Mouse (Mus musculus) C2C12 (cell line): ENCODE data around the gene Mrps18b. TPM values are rescaled to one million over a fixed set of nuclear protein-coding genes. Genes with fewer than 3 reads are reported as not detected.

Source experiments
- H3K27me3 ChIP-seq: one replicate; pipeline ENCODE4 v1.6.1; 2011; ENCODE audit not compliant: control insufficient read depth, insufficient read depth, insufficient read length
- H3K36me3 ChIP-seq: one replicate; pipeline ENCODE4 v1.6.1; 2011; ENCODE audit not compliant: control insufficient read depth, insufficient read depth
- H3K4me3 ChIP-seq: one replicate; pipeline ENCODE4 v1.5.1; 2011; ENCODE audit warnings: mild to moderate bottlenecking, control low read depth; ENCODE audit not compliant: poor library complexity, insufficient read depth, severe bottlenecking
- H3K79me2 ChIP-seq: one replicate; pipeline ENCODE4 v1.6.1; 2011; ENCODE audit not compliant: control insufficient read depth, insufficient read depth
- H3K79me3 ChIP-seq: one replicate; pipeline ENCODE4 v1.6.1; 2011; ENCODE audit warnings: low read depth, control low read depth
- H3ac ChIP-seq: one replicate; pipeline ENCODE3; 2011; ENCODE audit warnings: low read depth; ENCODE audit not compliant: control insufficient read depth, insufficient read length
- CEBPB ChIP-seq: IDR thresholded peaks from one replicate; pipeline ENCODE4 v1.6.1; 2011; ENCODE audit warnings: low read depth, mild to moderate bottlenecking, control low read depth, moderate library complexity
- CTCF ChIP-seq: IDR thresholded peaks from one replicate; pipeline ENCODE4 v1.5.1; 2011; ENCODE audit not compliant: control insufficient read depth, insufficient read depth, insufficient read length
- FOSL1 ChIP-seq: IDR thresholded peaks from one replicate; pipeline ENCODE4 v1.8.0; 2011; ENCODE audit warnings: mild to moderate bottlenecking, low read length; ENCODE audit not compliant: poor library complexity, insufficient read depth, severe bottlenecking
- MAX ChIP-seq: IDR thresholded peaks from one replicate; pipeline ENCODE4 v1.6.1; 2011; ENCODE audit warnings: mild to moderate bottlenecking, control low read depth
- MYOD1 ChIP-seq: IDR thresholded peaks from one replicate; pipeline ENCODE4 v1.6.1; 2011; ENCODE audit warnings: low read depth; ENCODE audit not compliant: control insufficient read depth, insufficient read length
- MYOG ChIP-seq: IDR thresholded peaks from one replicate; pipeline ENCODE4 v1.6.1; 2011; ENCODE audit not compliant: control insufficient read depth, insufficient read length; ENCODE audit errors: extremely low read depth
- USF1 ChIP-seq: IDR thresholded peaks from one replicate; pipeline ENCODE4 v1.6.1; 2011; ENCODE audit warnings: low read depth, mild to moderate bottlenecking, control low read depth, moderate library complexity
- polyA plus RNA-seq: library from polyadenylated mRNA; unstranded; fragments of >200 nt; fragmentation: generic; extraction: Trizol; gene quantifications from one replicate; pipeline ENCODE4 v1.2.1, GENCODE M21; 2012; ENCODE audit warnings: missing spikeins

Mrps18b gene
- polyA plus RNA-seq, 1 experiment: 153 TPM

- no peak overlapping the region for H3K4me3 ChIP-seq
These were observed 3.7 kb upstream of the Mrps18b start for GRCm38 (mm10) chr17:35919864-35920301.

GRCm38 (mm10) chr17:35919060-35919715 is 3.0 kb upstream of the Mrps18b start:
- peak overlapping the region; percentile 25 for H3ac ChIP-seq
- no peaks in the 10 kb centered on the region for H3K27me3 ChIP-seq
- H3K79me3 ChIP-seq: peaks cover 49% of the 10 kb centered on the region
- peak overlapping the region; percentile 88 for H3K4me3 ChIP-seq
- TF ChIP-seq MYOD1 (peak; percentile 37), FOSL1 (no peak), USF1 (no peak), MYOG (no peak), MAX (no peak), CEBPB (peak; percentile 80), CTCF (no peak)
- H3K79me2 ChIP-seq: peaks cover 71% of the 10 kb centered on the region
- H3K36me3 ChIP-seq: peaks cover 64% of the 10 kb centered on the region

More at GRCm38 (mm10) chr17:35919864-35920301, 3.7 kb upstream of the Mrps18b start:
- Histone ChIP-seq H3K79me3 (peaks cover 43% of the 10 kb centered on the region), H3K27me3 (no peaks in the 10 kb centered on the region), H3K36me3 (peaks cover 65% of the 10 kb centered on the region), H3ac (no peak overlapping the region), H3K79me2 (peaks cover 64% of the 10 kb centered on the region)
- TF ChIP-seq CEBPB: no peak

GRCm38 (mm10) chr17:35918276-35919059 is 2.3 kb upstream of the Mrps18b start:
- H3ac ChIP-seq: peak overlapping the region; percentile 67
- H3K79me3 ChIP-seq: peaks cover 52% of the 10 kb centered on the region
- H3K27me3 ChIP-seq: no peaks in the 10 kb centered on the region
- peaks cover 78% of the 10 kb centered on the region for H3K79me2 ChIP-seq
- peaks cover 64% of the 10 kb centered on the region for H3K36me3 ChIP-seq
- H3K4me3 ChIP-seq: peak overlapping the region; percentile 88
- no peak for TF ChIP-seq FOSL1
- no peak for TF ChIP-seq CTCF
- TF ChIP-seq MYOD1: no peak
- TF ChIP-seq MYOG: no peak
- TF ChIP-seq CEBPB: no peak
- TF ChIP-seq MAX: no peak
- TF ChIP-seq USF1: no peak

- H3ac ChIP-seq: peak overlapping the region; percentile 82
- peak overlapping the region; percentile 88 for H3K4me3 ChIP-seq
- peaks cover 57% of the 10 kb centered on the region for H3K79me3 ChIP-seq
- no peaks in the 10 kb centered on the region for H3K27me3 ChIP-seq
- peaks cover 64% of the 10 kb centered on the region for H3K36me3 ChIP-seq
- peaks cover 86% of the 10 kb centered on the region for H3K79me2 ChIP-seq
- no peak for TF ChIP-seq USF1
- no peak for TF ChIP-seq CEBPB
- no peak for TF ChIP-seq FOSL1
- TF ChIP-seq MYOG: no peak
- TF ChIP-seq MAX: no peak
- no peak for TF ChIP-seq MYOD1
These were observed 1.5 kb upstream of the Mrps18b start for GRCm38 (mm10) chr17:35917463-35918251.

- Histone ChIP-seq H3K27me3 (no peaks in the 10 kb centered on the region), H3K36me3 (peaks cover 65% of the 10 kb centered on the region), H3K79me2 (peaks cover 92% of the 10 kb centered on the region), H3K4me3 (peak overlapping the region; percentile 88), H3ac (peak overlapping the region; percentile 63), H3K79me3 (peaks cover 59% of the 10 kb centered on the region)
- no peak for TF ChIP-seq MYOD1
- TF ChIP-seq MAX: no peak
- TF ChIP-seq USF1: no peak
- TF ChIP-seq CEBPB: no peak
- TF ChIP-seq CTCF: no peak
- no peak for TF ChIP-seq FOSL1
- TF ChIP-seq MYOG: no peak
These were observed 914 bp upstream of the Mrps18b start for GRCm38 (mm10) chr17:35917143-35917462.
